Mouse (Mus musculus) neural tube, embryonic 10.5 days (tissue): ENCODE measurements around the gene Hist1h2ab.

Experiments used
- DNase-seq: peaks from one replicate; pipeline ENCODE4 v3.0.0-alpha.2; 2017; ENCODE audit warnings: low spot score; ENCODE audit errors: extremely low spot score

The Hist1h2ab gene

DNA sequence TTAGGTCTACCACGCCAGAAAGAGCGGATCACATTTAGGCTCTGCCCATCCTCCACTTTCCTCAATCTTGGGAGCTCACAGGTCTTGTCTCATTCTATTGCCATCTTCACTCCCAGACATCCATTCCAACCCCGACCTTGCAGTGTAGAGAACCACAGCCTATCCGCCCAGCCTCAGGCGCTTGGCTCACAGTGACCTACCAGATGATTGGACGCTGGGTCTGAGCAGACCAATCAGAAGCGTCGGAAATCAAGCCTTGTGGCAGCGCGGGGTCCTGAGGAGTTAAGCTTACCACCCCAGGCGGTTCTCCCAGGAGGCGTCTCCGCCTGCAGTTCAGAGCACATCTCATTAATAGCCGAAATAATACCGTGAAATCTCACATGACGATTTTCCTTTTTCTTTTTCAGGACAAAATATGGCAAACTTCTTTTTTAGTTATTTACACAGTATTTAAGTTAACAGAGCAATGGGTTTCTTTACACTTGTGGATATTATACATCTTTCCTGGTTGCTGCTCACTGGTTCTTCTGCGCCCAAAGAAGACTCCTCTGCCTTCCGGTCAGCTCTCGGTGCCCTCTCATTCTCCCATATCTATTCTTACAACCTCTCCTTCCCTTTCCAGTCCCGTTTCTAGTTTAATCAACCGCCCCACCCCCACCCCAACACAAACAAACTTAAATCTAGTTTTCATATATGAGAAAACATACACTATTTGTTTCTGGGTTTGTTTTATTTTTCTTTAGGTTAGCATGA is 21.8 kb downstream of the Hist1h2ab start:
- peak; percentile 54 for DNase-seq

DNA sequence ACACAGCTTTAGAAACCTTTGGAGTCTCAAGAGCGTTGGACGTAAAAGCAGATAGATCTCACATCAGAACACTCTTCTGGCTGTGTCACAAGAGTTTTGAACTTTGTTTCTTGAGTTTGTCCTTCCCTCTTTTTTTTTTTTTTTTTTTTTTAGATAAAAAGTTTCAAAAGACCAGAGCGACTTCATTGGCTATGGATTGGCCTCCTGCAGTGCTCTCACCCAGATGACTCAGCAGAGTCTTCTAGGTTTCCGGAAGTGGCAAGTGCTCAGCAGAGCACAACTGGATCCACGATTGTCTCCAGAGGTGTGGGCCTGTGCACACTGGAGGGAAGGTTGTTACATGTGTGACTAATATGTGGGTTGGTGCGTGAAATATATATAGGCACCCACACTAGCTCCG is 27.4 kb downstream of the Hist1h2ab start:
- no peak for DNase-seq

DNA sequence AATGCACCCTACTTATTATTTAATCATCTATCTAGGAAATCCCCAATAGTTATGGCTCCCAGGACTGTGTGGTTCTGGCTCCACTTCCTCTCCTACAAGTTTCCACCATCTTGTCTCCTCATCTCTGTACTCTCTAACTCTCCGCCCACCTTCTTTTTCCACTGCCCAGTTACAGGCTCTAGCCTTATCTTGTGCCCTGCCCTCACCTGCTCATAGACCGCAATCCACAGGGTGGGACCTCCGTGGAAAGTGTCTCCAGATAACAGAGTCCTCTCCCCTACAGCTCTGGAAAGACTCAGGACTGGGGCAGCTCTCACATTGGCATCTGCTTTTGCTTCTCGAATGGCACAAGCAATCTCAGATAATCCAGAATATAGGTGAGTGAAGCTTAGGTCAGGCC is 28.1 kb downstream of the Hist1h2ab start:
- DNase-seq = no peak

DNA sequence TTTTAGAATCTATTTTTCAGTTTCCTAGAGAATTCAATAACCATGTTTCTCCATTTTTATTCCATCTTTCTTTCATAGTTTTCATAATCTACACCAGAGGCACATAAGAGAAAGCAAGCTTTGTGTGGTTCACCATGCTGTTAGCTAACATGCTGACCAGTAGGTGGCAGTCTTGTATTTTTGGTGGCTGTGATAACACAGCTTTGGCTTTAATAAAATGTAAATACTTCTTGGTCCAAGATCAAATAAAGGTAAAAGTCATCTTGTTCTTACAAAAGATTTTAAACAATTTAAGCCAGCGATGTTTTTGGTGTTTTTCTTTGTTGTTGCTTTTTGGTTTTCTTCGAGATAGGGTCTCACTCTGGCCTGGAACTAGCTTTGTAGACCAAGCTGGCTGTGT is 41.6 kb downstream of the Hist1h2ab start:
- no peak for DNase-seq

DNA sequence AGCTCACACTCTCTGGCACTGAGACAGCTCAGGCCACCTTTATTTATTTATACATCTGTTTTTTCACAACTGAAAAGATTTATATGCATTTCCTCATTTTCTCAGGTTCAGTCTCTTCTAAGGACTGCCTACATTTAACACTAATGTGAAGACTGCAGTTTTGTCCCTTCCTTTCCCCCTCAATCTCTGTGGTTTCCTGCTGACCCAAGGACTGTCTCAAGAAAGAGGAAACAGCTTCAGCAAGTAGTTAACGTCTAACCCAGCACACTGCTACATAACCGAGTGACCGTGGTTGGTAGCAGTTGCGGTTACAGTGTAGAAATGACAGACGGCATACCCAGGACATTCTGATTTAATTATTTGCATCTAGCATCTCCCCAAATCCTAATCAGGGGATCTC is 48.5 kb downstream of the Hist1h2ab start:
- no peak for DNase-seq
